Mouse (Mus musculus) CD4-positive, CD25-positive, alpha-beta regulatory T cell, adult 9 weeks (primary cell): ENCODE measurements around the gene Pard6a. TPM values are rescaled to one million over a fixed set of nuclear protein-coding genes. Genes with fewer than 3 reads are reported as not detected.

Experiments
- polyA plus RNA-seq: library from polyadenylated mRNA; unstranded; fragments of 100-300 nt; shearing (Covaris generic); gene quantifications from one replicate; pipeline ENCODE4 v1.2.1, GENCODE M21; 2017

The Pard6a gene
- polyA plus RNA-seq, result 10.6 TPM

DNA sequence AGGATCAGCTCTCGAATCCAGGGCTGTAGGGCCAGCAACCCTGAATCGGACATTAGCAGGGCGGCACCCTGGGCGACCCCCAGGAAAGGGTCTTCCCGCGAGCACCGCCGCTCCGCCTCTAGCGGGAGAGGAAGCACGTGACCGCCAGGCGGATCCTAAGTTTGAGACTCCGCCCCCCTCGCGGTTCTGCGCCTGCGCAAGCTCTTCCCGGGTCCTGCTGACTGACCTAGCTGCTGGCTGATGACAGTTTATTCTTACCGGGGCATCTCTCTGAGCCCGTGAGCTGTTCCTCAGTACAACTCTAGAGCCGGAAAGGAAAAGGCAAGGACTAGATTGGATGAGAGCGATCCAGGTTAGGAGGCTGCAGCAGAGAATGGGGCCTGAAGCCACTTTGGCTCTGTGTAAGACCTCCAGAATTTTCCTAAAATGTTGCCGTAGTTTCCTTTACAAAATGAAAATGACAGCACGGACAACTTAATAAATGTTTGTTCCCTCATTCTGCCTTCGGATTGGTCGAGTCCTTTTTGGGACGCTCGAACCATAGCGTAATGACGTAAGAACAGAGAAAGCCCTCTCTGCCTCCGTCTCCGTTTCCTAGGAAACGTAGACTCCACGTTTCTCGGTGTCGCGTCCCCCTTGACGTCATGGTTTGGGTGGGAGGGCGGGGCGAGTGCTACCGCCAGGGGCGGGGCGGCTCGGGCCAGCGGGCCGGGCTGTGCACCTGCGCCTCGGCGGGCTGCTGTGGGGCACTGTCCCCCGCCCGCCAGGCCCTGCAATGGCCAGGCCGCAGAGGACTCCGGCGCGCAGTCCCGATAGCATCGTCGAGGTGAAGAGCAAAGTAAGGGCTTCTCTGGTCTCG, at the start of gene Pard6a, which contains the start of gene Acd:
Gene Pard6a (plus strand): TSS at position 183 of the 859 bp plus-strand sequence.
Gene Acd (minus strand): TSS at position 137 of the 859 bp plus-strand sequence.

DNA sequence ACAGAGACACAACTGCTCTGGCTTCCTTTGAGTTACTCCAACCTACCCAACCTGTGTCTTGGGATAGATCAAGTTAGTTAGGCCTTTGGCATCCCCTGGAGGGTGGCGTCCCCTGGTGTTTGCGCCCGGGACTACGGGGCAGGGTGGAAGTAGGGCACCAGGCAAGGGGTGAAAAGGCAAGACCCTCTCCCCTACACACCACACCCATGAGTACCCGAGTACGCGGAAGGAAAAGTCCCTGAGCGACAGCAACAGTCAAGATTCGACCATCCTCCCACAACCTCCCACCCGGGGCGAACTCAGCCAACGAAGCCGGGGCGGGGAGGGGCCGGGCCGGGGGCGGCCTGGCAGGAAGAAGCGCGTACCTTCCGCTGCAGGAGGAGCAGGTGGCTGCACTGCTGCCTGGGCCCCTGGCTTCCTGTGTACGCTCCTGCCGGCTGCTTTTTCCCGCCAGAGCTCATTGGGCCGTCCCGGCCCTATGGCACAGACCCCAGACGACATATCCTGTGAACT, 15.1 kb upstream of the Pard6a start, which contains the start of gene Carmil2:
Gene Carmil2 (plus strand): TSS at position 479 of the 513 bp plus-strand sequence.

DNA sequence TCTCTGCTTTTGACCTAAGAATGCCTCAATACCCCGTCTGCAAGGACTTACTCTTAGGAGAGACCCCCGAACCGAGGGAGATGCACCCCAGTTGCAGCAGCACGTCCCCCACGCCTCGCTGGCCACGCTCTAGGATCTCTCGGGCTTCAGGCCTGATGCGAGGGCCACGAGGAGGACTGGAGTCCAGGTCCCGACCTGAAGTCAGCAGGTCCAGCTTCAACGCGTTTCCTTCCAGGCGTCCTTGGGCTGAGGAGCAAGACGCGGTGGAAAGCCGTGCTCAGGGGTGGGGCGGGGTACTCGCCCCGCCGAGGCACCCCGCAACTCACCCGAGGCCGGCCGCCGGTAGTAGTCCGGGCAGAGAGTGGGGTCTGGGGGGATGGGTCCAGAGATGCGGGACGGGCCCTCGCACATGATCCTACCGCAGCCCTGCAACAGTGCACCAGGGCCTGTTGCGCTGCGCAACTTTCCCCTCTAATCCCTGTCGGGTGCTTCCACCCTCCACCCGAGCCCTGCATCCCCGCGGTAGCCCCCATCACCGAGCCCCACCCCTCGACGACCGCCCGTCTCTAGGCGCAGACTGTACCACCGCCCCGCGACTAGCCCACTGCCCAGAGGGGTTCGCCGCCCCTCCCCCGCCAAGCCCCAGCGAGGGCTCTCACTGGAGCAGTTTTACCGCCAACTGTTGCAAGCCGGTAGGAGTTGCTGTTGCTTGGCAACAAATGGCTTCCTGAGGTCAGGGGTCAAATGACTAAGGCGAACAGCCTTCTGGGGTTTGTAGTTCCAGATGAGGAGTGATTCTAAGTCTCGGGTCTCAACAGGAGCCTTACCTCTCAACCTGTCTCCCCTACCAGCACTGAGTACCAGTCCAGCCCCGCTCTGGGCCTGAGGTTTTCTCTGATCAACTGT, 6.8 kb downstream of the Pard6a start, which contains the start of the genes 4933405L10Rik and Enkd1:
Gene 4933405L10Rik (plus strand): TSS at position 158 of the 906 bp plus-strand sequence.
Gene Enkd1 (minus strand): TSS at position 713 of the 906 bp plus-strand sequence.

Other genes starting within 250 kb of the Pard6a start
- not detected for gene Tppp3, start 229.6 kb upstream of the Pard6a start, polyA plus RNA-seq
- gene Zdhhc1, start 204.2 kb upstream of the Pard6a start, polyA plus RNA-seq, result 2.3 TPM
- gene Hsd11b2, start 182.4 kb upstream of the Pard6a start, polyA plus RNA-seq, result not detected
- gene Atp6v0d1, start 135.1 kb upstream of the Pard6a start, polyA plus RNA-seq, result 55.5 TPM
- 11.5 TPM for gene Ripor1, start 95.9 kb upstream of the Pard6a start, polyA plus RNA-seq
- 33.9 TPM for gene Ctcf, start 64.6 kb upstream of the Pard6a start, polyA plus RNA-seq
- 0.72 TPM for gene Agrp, start 63.8 kb upstream of the Pard6a start, polyA plus RNA-seq
- 12.1 TPM for gene Carmil2, start 14.9 kb upstream of the Pard6a start, polyA plus RNA-seq
- gene Acd, start within 50 bp of the Pard6a start, polyA plus RNA-seq, result 95.6 TPM
- not detected for gene 4933405L10Rik, start 6.5 kb downstream of the Pard6a start, polyA plus RNA-seq
- 3.4 TPM for gene Enkd1, start 7.1 kb downstream of the Pard6a start, polyA plus RNA-seq
- 5.5 TPM for gene Gfod2, start 57.5 kb downstream of the Pard6a start, polyA plus RNA-seq
- gene Ranbp10, start 126.2 kb downstream of the Pard6a start, polyA plus RNA-seq, result 34.6 TPM
- not detected for gene Tsnaxip1, start 126.6 kb downstream of the Pard6a start, polyA plus RNA-seq
- gene Cenpt, start 152.1 kb downstream of the Pard6a start, polyA plus RNA-seq, result 20.2 TPM
- gene Thap11, start 154.0 kb downstream of the Pard6a start, polyA plus RNA-seq, result 7.6 TPM
- 17.9 TPM for gene Nutf2, start 159.4 kb downstream of the Pard6a start, polyA plus RNA-seq
- 105 TPM for gene Edc4, start 179.7 kb downstream of the Pard6a start, polyA plus RNA-seq
- 2.1 TPM for gene Nrn1l, start 192.4 kb downstream of the Pard6a start, polyA plus RNA-seq
- 28.0 TPM for gene Pskh1, start 199.3 kb downstream of the Pard6a start, polyA plus RNA-seq
- gene Ctrl, start 232.7 kb downstream of the Pard6a start, polyA plus RNA-seq, result 2.8 TPM
- 552 TPM for gene Psmb10, start 237.3 kb downstream of the Pard6a start, polyA plus RNA-seq
- 0.55 TPM for gene Lcat, start 242.2 kb downstream of the Pard6a start, polyA plus RNA-seq